Mouse (Mus musculus): ENCODE data around the gene Tfcp2l1.
"Not testable (repeated sequence)": the region's sequence is repeated elsewhere in the genome, so short reads cannot be mapped to it uniquely, and the experiment has no call there.

The Tfcp2l1 gene

DNA sequence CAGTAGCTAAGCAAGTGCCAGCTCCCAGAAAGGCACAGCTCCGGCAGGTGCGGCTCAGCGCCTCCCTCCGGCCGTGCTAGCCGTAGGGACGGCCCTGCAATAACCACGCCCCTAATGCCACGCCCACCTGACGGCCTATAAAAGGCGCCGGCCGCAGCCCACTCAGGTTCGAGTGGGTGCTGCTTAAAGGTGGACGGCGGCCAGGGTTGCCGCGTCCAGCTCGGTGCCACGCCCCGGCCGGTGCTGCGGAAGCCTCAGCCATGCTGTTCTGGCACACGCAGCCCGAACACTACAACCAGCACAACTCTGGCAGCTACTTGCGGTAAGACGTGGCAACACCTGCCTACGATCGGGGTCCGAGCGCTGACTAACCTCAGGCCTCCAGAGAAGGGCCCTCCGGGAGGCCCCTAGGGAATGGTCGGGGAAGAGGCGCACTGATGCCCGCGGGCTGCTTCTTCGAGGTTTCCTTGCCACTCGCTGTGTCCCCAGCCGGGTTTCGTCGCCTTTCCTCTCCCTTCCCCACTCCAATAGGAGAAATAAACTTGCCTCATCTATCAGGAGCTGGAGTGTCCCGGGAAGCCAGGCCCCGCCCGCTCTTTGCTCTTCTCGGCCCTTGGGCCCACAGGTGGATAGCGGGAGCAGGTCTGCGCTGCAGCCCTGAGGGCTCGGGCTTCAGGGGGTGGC lies at the start of gene Tfcp2l1:
TSS of gene Tfcp2l1 (plus strand) at position 165 of the 684 bp plus-strand sequence.
- DNase-seq (ENCODE audit: low spot score) = peak; percentile 84

DNA sequence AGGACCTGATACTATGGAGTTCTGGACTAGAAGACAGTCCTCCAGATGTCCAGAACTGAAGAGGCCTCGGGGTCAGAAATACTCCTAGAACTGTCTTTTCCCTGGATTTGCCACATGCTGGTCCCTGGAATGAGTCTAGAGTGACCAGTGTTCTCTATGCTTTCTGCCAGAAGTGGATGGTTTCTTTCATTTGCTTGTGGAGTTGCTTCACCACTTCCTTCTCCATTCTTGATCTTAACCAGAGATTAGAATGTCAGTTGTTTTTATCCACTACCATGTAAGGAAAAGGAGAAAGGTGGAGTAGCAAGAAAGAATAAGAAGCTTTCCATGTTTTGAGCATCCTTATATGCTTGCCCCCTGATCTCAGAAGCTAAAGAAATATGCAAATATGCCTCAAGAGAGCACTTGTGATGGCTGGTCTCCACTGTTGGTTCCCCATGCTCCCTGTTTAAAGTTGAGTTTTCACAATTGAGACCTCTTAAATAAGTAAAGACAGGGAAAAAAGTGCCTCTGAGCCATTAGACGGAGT lies 47.5 kb upstream of the Tfcp2l1 start:
- no peak for DNase-seq (ENCODE audit: low spot score)

DNA sequence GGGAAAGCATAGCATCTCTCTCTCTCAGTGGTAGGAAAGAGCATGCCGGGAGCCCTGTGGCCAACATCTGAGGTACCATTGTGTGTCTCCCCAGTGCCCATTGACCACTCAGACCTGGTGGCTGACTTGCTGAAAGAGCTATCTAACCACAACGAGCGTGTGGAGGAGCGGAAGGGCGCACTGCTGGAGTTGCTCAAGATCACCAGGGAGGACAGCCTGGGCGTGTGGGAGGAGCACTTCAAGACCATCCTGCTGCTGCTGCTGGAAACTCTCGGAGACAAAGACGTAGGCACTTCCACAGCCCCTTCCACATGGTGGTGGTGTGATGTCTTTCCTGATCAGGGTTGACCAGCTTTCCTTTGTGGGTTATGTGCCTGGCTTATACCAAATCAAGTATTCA lies 46.6 kb upstream of the Tfcp2l1 start:
- DNase-seq (ENCODE audit: low spot score) = no peak

DNA sequence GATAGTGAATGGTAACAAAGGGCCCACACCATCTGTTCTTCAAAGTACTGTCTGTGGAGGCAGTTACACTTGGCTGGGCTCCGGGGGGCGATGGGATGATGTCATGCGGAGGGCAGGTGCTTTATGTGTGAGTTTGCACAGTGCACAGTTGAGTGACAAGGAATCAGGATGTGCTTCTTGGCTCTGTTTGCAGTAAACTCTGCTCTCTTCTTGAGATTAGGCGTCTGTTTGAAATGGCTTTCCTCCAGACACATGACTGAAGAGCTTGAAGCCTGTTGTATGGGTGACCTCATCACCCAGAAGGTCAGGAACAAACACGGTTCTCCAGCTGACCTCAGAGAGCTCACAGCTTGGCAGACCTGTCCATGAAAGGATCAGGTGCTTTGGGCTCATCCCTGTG lies 38.0 kb upstream of the Tfcp2l1 start:
- DNase-seq (ENCODE audit: low spot score) = no peak

DNA sequence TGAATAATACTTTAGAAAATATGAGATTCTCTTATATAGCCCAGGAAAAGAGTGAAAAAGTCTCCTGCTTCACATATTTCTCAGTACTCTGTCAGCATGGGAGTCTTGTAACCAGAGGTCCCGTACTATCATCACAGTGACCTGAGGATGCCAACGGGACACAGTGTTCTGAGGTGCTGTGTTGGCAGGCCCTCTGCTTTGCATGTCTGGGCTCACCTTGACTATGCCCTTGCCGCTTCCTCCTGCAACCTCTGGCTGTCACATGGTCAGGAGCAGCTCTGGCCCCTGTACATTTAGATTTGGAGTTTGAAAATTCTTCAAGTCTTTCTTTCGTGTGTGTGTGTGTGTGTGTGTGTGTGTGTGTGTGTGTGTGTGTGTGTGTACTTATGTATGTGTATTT lies 34.8 kb upstream of the Tfcp2l1 start:
- no peak for DNase-seq (ENCODE audit: low spot score)

DNA sequence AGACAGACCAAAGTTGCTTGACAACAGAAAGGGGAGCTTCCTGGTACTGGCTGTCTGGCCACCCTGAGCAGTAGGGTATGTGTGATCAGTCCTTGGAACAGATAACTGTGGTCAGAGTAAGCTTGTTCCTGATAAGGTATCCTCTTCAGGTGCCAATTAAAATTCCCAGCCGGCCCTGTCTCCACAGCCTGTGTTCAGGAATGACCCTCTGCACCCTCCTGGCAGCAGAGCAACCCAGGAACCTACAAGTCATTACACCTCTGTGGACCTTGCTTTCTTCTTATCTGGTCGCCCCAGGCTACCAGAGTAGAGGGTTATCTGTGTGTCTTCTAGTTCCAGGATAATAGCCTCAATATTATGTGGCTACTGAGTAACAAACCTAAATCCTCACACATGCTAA lies 32.4 kb upstream of the Tfcp2l1 start:
- DNase-seq (ENCODE audit: low spot score) = no peak

DNA sequence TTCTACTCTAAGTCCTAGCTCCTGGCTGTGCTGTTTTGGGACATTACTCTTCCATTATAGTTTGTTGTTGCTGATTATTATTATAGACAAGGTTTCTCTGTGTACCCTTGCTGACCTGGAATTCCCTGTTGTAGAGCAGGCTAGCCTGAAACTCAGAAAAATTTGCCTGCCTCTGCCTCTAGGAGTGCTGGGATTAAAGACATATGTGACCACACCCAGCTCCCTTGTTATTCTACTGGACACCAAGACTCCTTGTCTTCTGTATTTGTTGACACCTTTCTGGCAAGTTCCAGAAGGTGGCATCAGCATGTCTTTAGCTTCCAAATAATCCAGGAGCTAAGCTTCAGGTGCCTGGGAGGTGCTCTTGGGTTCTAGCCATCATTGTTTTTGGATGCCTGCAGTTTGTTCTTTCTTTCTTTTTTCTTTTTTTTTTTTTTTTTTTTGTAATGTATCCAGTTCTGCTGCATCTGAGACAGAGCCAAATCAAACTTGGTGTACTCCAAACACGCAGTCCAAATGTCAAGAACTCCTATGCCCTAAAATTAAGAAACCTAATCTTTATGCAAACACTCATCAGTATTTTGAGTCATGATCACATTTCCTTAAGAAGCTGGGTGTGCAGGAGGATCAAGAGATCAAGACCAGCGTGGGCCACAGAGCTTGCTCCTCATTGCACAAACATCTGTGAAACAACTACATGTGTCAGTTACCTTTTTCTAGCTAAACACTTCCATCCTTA lies 30.1 kb upstream of the Tfcp2l1 start:
- DNase-seq (ENCODE audit: low spot score) = no peak

DNA sequence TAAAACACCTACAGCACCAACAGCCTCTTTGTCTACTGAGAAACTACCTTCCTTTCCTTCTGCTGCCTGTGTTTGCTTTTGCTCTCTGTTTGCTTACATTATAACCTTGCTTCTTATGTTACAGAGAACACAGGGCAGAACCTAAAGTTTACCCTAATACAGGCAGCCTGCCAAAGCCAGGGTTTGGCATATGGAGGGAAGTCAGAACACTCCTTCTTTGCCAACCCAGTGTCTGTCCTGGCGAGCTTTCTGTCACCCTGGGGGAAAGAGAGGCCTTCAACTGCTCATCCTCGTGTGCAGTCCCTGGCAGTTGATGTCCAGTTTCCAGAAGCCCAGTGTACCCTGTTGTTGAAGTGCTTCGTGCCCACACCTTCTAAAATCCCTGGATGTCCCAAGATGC lies 29.4 kb upstream of the Tfcp2l1 start:
- no peak for DNase-seq (ENCODE audit: low spot score)

DNA sequence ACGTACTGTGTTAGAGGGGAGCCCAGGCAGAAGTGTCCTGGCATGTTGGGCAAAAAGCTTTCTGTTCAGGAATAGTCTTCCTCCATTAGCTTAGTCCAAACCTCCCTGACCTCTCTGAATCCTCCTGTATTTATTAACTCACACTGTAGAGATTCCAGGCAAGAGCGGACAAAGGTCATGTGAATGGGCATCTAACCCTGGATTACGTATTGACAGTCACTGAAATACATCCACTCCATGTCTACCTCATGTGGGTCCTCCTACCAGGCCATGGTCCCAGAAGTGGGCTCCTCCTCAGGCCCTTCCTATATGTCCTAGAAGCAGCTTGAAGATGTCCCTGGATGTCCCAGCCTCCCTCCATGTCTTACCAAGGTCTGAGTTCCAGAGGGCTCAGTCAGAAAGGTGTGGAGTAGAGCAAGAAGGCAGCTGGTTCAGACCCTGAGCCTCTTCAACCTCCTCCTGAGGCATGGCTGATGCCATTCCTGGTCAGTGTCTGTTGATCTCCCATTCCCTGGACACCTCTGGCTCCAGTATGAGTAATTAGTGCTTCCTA lies 14.0 kb upstream of the Tfcp2l1 start:
- no peak for DNase-seq (ENCODE audit: low spot score)

DNA sequence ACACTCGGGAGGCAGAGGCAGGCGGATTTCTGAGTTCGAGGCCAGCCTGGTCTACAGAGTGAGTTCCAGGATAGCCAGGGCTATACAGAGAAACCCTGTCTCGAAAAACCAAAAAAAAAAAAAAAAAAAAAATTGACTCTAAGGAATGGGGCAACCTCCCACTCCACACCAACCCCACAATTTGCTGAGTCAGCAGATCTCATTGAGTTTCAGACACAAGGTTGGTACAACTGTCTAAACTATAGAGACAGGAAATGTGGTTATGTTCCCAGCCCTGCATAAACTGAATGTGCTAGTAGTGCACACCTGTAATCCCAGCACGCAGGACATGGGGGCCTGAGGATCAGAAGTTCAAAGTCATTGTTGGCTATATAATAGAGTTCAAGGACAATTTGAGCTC lies 6.7 kb upstream of the Tfcp2l1 start:
- DNase-seq (ENCODE audit: low spot score) = not testable (repeated sequence)

DNA sequence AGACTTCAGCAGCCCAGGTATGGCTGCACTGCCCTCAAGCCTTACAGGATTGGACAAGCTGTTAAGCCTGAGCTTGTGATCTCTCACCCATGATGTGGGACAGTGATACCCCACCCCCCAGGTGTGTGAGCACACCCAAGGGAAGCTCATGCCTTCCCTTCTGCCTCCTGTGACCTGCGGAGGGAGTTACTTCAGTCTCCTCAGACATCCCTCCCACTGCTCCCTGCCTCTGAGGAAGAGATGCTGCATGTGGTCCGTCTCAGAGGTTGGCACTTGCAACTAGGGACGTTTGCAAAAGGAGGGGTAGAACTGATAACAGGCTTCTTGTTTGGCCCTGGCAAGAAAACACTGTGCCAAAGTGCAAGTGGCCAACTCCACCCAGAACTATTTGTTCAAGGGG lies 4.9 kb upstream of the Tfcp2l1 start:
- no peak for DNase-seq (ENCODE audit: low spot score)

DNA sequence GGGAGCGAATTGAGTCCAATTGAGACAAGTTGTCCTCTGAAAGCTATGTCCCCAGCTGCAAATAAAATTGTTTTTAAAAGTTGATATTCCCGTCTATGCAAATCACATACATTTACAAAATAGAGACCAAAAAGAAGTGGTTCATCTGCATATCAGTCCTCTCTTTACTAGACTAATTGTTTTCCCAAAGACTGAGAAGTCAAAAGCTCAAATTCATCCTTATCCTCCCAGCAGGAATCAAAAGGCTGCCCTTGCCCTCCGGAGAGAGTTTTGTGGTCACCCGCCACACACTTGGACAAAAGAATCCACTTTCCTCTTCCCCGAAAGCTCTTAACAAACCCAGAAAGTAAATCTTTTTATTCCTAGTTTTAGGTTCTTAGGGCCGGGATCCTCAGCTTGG lies 2.3 kb upstream of the Tfcp2l1 start:
- DNase-seq (ENCODE audit: low spot score) = no peak

DNA sequence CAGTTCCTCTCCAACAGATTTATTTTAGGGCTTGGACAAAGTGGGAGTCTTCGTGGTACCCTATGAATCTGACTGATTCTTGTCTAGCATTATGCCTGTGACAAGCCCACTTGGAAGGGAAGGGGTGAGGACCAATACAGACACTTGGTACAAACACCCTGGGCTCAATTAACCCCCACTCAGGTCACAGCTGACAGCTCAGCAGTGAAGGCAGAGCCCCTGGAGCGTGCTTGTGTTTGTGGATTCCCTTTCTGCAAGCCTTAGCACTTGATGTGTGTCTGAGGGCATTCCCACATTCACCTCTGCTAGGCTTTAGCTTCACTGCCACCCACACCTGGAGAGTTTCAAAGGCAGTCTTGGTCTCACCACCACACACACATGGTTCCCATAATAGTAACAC lies 1.8 kb upstream of the Tfcp2l1 start:
- no peak for DNase-seq (ENCODE audit: low spot score)

DNA sequence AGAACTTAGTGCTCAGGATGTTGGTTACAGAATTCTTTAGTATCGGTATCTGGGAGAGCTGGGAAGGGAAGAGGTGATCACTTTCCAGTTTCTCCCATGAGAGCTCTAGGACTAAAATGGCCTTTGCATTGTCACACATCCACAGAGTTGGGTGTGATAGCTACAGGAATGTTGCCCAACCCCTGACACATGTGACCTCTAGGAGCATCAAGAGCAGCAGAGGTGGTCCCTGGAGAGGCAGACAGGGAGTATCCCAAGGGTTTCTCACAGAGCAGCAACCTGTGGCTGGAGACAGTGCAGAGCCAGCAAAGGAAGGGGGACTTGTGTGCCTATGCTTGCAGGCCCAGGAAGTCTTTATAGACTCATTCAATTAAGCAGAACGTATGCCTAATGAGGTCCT lies 1.3 kb upstream of the Tfcp2l1 start:
- DNase-seq (ENCODE audit: low spot score) = no peak

DNA sequence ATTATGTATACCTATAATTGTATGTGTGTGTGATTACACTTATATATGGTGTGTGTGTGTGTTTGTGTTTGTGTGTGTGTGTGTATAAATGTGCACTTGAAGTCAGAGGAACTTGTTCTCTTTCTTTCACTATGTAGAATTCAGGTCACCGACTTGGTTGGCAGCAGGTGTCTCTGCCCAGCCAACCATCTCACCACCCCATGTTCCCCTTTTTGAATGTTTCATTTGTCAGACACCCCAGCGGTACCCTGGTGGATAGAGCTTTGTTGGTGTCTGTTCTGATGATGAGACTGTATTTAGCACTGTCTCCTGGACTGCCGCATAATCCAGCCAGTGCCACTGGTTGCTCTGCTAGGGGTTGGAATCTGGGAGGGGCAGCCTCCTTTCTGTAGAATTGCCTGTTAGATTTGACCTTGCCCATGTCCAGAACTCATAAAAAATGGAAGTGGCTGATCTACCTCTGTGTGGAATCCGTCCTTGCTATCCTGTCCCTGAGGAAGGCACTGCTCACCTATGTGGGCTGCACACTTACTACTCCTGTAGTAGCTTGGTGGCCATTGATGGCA lies 5.8 kb downstream of the Tfcp2l1 start:
- no peak for DNase-seq (ENCODE audit: low spot score)

DNA sequence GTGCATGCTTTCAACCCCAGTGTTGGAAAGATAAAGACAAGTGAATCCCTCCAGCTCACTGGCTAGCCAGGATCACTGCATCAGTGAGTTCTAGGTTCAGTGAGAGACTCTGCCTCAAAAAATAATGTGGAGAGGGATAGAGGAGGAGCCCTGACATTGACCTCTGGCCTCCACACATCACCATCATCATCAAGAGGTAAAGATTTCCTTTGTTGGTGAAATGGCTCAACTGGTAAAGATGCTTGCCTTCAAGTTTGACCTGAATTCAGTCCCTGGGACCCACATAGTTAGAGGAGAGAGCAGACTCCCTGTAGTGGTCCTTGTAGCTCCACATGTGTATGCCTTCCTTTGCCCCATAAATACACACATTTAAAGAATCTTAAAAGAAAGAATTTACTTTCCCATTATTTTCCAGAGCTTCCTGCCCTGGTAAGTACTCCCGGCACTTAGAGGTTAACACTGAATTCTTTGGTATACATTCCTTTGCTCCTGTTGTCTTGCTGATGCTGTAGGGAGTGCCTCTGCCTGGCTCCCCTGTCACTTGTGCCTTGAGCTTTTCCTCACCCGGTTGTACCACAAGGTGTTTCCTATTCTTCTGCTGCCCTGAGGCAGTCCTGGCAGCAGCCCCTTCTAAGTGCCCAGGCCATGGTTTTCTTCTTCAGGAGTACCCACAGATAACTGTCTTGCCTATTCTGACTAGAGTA lies 14.7 kb downstream of the Tfcp2l1 start:
- no peak for DNase-seq (ENCODE audit: low spot score)

DNA sequence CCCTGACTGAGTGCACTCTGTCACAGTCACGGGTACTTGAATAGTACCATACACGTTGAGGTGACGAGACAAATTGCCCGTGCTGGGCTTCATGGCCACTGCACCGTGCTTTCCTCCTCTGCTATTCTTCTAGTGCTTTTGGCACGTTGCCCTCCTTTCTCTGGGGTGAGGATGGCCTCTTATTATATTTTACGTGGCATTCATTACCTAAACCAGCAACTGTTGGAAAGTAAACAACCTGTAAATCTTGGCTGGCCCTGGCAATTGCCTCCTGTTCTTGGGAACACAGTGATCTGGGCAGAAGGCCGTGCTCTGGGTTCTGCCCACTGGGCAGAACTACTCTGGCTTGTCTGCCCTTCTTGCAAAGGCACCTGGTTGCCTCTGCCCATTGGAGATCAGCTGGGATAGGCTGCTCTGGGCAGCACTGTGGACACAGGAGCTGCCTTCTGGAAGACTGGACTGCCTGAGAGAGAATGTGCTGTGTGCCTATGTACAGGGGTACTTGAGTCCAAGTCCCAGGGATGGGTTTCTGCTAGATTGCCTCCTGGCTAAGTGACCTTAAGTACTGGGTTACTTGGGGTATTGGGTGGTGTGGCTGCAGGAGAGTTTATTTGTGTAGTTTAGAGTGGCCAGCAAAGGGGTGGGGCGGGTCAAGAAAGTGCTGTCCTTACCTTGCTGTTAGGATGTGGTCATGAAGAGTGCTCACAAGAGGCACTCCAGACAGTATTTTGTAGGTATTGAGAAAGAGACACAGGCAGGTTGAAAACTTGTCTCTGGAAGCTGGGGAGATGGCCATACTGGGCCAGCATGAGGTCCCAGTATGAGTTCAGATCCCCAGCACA lies 15.6 kb downstream of the Tfcp2l1 start:
- no peak for DNase-seq (ENCODE audit: low spot score)

DNA sequence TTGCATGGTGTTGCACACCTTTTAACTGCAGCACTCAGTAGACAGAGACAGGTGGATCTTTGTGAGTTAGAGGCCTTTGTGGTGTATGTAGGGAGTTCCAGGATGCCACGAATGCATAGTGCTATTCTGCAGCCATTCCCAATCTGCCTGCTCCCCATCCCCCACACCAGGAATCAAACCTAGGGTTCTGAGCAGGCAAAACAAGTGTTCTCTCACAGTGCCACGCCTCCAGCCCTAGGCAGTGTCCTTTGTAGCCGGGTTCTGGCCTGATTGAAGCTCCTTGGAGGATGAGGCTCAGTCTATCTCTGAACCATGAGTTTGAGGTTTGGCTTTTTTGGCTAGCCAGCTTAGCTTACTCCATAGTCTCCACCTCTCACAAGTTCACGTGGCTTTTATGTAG lies 18.0 kb downstream of the Tfcp2l1 start:
- no peak for DNase-seq (ENCODE audit: low spot score)

DNA sequence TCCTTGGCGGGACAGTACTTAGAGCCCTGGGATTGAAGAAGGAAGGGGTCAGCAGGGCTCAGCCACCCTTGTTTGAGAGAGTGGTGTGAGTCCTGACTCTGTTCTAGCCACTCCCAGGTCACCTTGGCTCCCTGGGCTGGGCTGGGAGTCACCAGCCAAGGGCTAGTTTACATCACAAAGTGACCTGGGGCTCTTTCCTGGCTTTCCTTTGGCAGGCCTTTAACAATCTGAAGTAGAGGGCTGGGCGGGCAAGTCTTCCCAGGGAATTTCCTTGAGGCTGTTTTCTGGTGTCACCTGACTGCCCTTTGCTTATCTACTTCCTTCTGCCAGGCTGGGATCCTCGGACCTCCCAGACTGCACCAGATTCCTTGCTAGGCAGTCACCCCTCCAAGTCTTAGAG lies 20.3 kb downstream of the Tfcp2l1 start:
- no peak for DNase-seq (ENCODE audit: low spot score)

DNA sequence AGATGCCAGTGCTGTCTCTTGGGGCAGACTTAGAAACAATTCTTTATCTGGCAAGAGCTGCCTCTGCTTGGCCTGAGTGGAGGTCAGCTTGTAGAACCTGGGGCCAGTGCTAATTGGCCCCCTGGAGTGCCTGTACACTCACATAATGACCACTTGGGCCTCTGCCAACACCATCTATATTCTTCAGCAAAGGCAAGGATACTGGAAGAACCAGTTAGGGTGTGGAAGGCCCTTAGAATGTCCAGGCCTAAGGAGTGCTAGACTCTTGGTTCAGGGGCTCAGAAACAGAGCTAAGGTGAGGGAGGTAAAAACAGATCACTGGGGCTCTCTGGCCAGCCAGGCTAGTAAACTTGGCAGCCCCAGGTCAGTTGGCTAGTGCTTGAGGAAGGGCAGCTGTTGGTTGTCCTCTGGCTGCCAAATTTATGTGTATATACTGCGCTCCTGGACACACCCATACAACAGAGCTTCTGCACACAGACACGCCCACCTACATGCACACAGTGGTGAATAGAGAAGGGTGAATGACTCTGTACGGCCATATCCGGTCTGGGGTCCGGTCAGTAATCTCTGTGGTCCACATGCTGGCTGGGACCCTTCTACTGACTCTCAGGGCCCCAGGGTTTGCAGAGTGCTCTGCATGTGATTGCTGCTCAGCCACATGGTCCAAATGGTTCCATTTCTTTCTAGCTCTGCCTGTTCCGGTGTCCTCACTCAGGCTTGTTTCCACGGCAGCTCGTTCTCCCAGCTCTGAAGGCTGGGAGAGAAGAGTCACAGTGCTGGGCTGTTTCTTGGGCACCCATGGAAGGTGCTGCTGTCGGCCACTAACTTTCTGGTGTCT lies 22.4 kb downstream of the Tfcp2l1 start:
- DNase-seq (ENCODE audit: low spot score) = peak; percentile 7

DNA sequence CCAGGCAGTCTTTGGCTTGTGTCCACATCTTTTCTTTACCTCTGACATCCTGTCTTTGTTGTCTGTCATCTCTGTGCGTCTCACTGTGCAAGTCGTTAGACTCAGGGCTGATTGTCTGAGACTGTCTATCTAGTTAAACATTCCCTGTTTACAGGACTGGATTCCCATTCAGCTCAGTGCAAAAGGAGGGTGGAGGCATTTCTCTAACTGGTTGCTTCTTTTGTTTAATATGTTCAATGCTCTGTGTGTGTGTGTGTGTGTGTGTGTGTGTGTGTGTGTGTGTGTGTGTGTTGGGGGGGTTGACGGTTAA lies 23.0 kb downstream of the Tfcp2l1 start:
- no peak for DNase-seq (ENCODE audit: low spot score)
